Mouse (Mus musculus) embryonic fibroblast, embryonic 13.5 days (primary cell): ENCODE measurements around the gene Cpt1b. TPM values are rescaled to one million over a fixed set of nuclear protein-coding genes. Genes with fewer than 3 reads are reported as not detected.

Experiments used
- H3K27ac ChIP-seq: 2 replicates; pipeline ENCODE4 v1.5.1; 2012; ENCODE audit warnings: low read length, control low read depth, inconsistent platforms; ENCODE audit not compliant: insufficient read depth
- H3K4me1 ChIP-seq: 2 replicates; pipeline ENCODE4 v1.6.1; 2011; ENCODE audit warnings: low read length; ENCODE audit not compliant: control insufficient read depth, insufficient read depth
- H3K4me3 ChIP-seq: 2 replicates; pipeline ENCODE4 v1.5.1; 2011; ENCODE audit warnings: mild to moderate bottlenecking, control low read depth, low read length; ENCODE audit not compliant: insufficient read depth
- CTCF ChIP-seq: IDR thresholded peaks from 2 replicates; pipeline ENCODE4 v1.5.1; 2011; ENCODE audit warnings: mild to moderate bottlenecking, control low read depth, low read length, moderate library complexity, borderline replicate concordance; ENCODE audit not compliant: insufficient read depth
- POLR2A ChIP-seq: IDR thresholded peaks from 2 replicates; pipeline ENCODE4 v1.6.1; 2011; ENCODE audit warnings: low read depth, mild to moderate bottlenecking, control low read depth, low read length, moderate library complexity
- polyA plus RNA-seq: library from polyadenylated mRNA; stranded (reverse); fragments of >200 nt; gene quantifications from 2 replicates; pipeline ENCODE4 v1.2.4, GENCODE M21; 2011; ENCODE audit warnings: low read depth; ENCODE audit not compliant: missing spikeins, insufficient read length

Cpt1b gene
- polyA plus RNA-seq, 1 experiment = not detected

- Histone ChIP-seq H3K27ac (no peak overlapping the region), H3K4me3 (no peak overlapping the region), H3K4me1 (no peaks in the 10 kb centered on the region)
- TF ChIP-seq CTCF = no peak
- TF ChIP-seq POLR2A = no peak
Measured at GRCm38 (mm10) chr15:89461321-89461720, 35.7 kb upstream of the Cpt1b start.

GRCm38 (mm10) chr15:89460298-89460697, 34.6 kb upstream of the Cpt1b start:
- no peaks in the 10 kb centered on the region for H3K4me1 ChIP-seq
- TF ChIP-seq CTCF (no peak), POLR2A (no peak)
- no peak overlapping the region for H3K4me3 ChIP-seq
- no peak overlapping the region for H3K27ac ChIP-seq

- no peak overlapping the region for H3K4me3 ChIP-seq
- H3K4me1 ChIP-seq = no peaks in the 10 kb centered on the region
- no peak for TF ChIP-seq CTCF
- no peak for TF ChIP-seq POLR2A
- no peak overlapping the region for H3K27ac ChIP-seq
Measured at GRCm38 (mm10) chr15:89459821-89460220, 34.2 kb upstream of the Cpt1b start.

GRCm38 (mm10) chr15:89458942-89459341, 33.3 kb upstream of the Cpt1b start:
- H3K4me3 ChIP-seq = no peak overlapping the region
- H3K27ac ChIP-seq = no peak overlapping the region
- TF ChIP-seq CTCF (no peak), POLR2A (no peak)
- no peaks in the 10 kb centered on the region for H3K4me1 ChIP-seq

- no peak for TF ChIP-seq CTCF
- no peak overlapping the region for H3K4me3 ChIP-seq
- H3K4me1 ChIP-seq = no peaks in the 10 kb centered on the region
- no peak overlapping the region for H3K27ac ChIP-seq
Measured at GRCm38 (mm10) chr15:89455642-89456041, 30.0 kb upstream of the Cpt1b start.

GRCm38 (mm10) chr15:89454857-89455256, 29.2 kb upstream of the Cpt1b start:
- H3K4me3 ChIP-seq = no peak overlapping the region
- TF ChIP-seq POLR2A (no peak), CTCF (no peak)
- no peaks in the 10 kb centered on the region for H3K4me1 ChIP-seq
- H3K27ac ChIP-seq = no peak overlapping the region

GRCm38 (mm10) chr15:89453865-89454478, 28.3 kb upstream of the Cpt1b start, which contains the start of gene Mapk8ip2:
Mapk8ip2 (plus strand) TSS chr15:89453913.
- Histone ChIP-seq H3K27ac (no peak within 1 kb of the TSS), H3K4me3 (peak within 1 kb of the TSS; percentile 22; the same call in 1 of the 2 replicates), H3K4me1 (no peaks in the 10 kb centered on the region)
- TF ChIP-seq POLR2A (no peak), CTCF (no peak)

- Histone ChIP-seq H3K4me1 (no peaks in the 10 kb centered on the region), H3K27ac (no peak overlapping the region), H3K4me3 (no peak overlapping the region)
- TF ChIP-seq POLR2A = no peak
- no peak for TF ChIP-seq CTCF
Measured at GRCm38 (mm10) chr15:89452906-89453864, 27.5 kb upstream of the Cpt1b start.

GRCm38 (mm10) chr15:89442486-89443070, 16.9 kb upstream of the Cpt1b start:
- Histone ChIP-seq H3K27ac (no peak overlapping the region), H3K4me1 (no peaks in the 10 kb centered on the region), H3K4me3 (no peak overlapping the region)
- TF ChIP-seq POLR2A = no peak
- no peak for TF ChIP-seq CTCF

- no peak overlapping the region for H3K4me3 ChIP-seq
- H3K4me1 ChIP-seq = no peaks in the 10 kb centered on the region
- TF ChIP-seq CTCF = no peak
- no peak overlapping the region for H3K27ac ChIP-seq
Measured at GRCm38 (mm10) chr15:89435878-89436277, 10.2 kb upstream of the Cpt1b start.
